Mouse (Mus musculus): ENCODE data around the gene Ampd2. TPM values are rescaled to one million over a fixed set of nuclear protein-coding genes. Genes with fewer than 3 reads are reported as not detected.
A peak's percentile ranks its signal among the peaks of the same experiment; 100 is the strongest.

The Ampd2 gene
- polyA plus RNA-seq, 1 experiment from 2014 or later, result 30.6 TPM

DNA sequence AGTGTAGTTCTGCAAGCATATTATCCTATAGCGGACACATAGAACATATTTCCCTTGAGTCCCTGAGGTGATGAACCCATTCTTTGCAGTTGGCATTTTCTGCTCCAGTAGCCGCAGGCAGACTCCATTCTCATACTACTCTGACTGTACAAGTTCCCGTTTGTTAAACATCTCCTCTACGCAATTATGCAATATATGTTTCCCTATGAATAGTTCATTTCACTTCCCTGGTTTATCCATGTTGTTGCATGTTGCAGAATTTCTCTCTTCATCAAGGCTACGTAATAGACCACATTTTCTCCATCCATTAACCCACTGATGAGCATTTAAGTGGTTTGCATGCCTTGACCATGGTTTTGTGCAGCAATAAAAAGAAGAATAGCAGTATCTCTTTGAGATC, 36.0 kb downstream of the Ampd2 start:
- Histone ChIP-seq H3K9me3 (replicated peaks; ENCODE audit: control insufficient read depth, low read length) (no peaks in the 10 kb centered on the region), H3K27me3 (ENCODE audit: control insufficient read depth, insufficient read depth, low read length) (no peaks in the 10 kb centered on the region), H3K4me1 (ENCODE audit: control insufficient read depth, insufficient read depth, low read length) (no peaks in the 10 kb centered on the region), H3K4me2 (no peak overlapping the region), H3K36me3 (ENCODE audit: control insufficient read depth, insufficient read depth, low read length) (no peaks in the 10 kb centered on the region), H3K4me3 (ENCODE audit: low read depth, low read length) (no peak overlapping the region), H3K27ac (ENCODE audit: low read depth, low read length) (no peak overlapping the region), H3K9ac (ENCODE audit: low read depth, low read length) (no peak overlapping the region)
- 85% methylated on average over 5 of the region's 5 CpGs for WGBS (ENCODE audit: insufficient replicate concordance)
- no peak for ATAC-seq (replicated peaks; ENCODE audit: insufficient number of reproducible peaks, low FRiP score, low TSS enrichment)

- Histone ChIP-seq H3K27ac (ENCODE audit: low read depth, low read length) (no peak overlapping the region), H3K4me3 (ENCODE audit: low read depth, low read length) (no peak overlapping the region), H3K36me3 (ENCODE audit: control insufficient read depth, insufficient read depth, low read length) (no peaks in the 10 kb centered on the region), H3K27me3 (ENCODE audit: control insufficient read depth, insufficient read depth, low read length) (no peaks in the 10 kb centered on the region), H3K4me2 (no peak overlapping the region), H3K4me1 (ENCODE audit: control insufficient read depth, insufficient read depth, low read length) (peaks cover 4% of the 10 kb centered on the region; the same call in 1 of the 2 replicates), H3K9ac (ENCODE audit: low read depth, low read length) (no peak overlapping the region), H3K9me3 (replicated peaks; ENCODE audit: control insufficient read depth, low read length) (no peaks in the 10 kb centered on the region)
- 57% methylated on average over 3 of the region's 3 CpGs for WGBS (ENCODE audit: insufficient replicate concordance)
- ATAC-seq (replicated peaks; ENCODE audit: insufficient number of reproducible peaks, low FRiP score, low TSS enrichment), result no peak
Observed at GRCm38 (mm10) chr3:108048306-108048705, 38.1 kb downstream of the Ampd2 start.

GRCm38 (mm10) chr3:108046944-108047655, 39.4 kb downstream of the Ampd2 start:
- Histone ChIP-seq H3K4me2 (no peak overlapping the region), H3K9ac (ENCODE audit: low read depth, low read length) (no peak overlapping the region), H3K9me3 (replicated peaks; ENCODE audit: control insufficient read depth, low read length) (no peaks in the 10 kb centered on the region), H3K27me3 (ENCODE audit: control insufficient read depth, insufficient read depth, low read length) (no peaks in the 10 kb centered on the region), H3K36me3 (ENCODE audit: control insufficient read depth, insufficient read depth, low read length) (no peaks in the 10 kb centered on the region), H3K4me3 (ENCODE audit: low read depth, low read length) (no peak overlapping the region), H3K4me1 (ENCODE audit: control insufficient read depth, insufficient read depth, low read length) (peaks cover 4% of the 10 kb centered on the region; the same call in 1 of the 2 replicates), H3K27ac (ENCODE audit: low read depth, low read length) (no peak overlapping the region)
- no peak for ATAC-seq (replicated peaks; ENCODE audit: insufficient number of reproducible peaks, low FRiP score, low TSS enrichment)
- 80% methylated on average over 2 of the region's 2 CpGs for WGBS (ENCODE audit: insufficient replicate concordance)

DNA sequence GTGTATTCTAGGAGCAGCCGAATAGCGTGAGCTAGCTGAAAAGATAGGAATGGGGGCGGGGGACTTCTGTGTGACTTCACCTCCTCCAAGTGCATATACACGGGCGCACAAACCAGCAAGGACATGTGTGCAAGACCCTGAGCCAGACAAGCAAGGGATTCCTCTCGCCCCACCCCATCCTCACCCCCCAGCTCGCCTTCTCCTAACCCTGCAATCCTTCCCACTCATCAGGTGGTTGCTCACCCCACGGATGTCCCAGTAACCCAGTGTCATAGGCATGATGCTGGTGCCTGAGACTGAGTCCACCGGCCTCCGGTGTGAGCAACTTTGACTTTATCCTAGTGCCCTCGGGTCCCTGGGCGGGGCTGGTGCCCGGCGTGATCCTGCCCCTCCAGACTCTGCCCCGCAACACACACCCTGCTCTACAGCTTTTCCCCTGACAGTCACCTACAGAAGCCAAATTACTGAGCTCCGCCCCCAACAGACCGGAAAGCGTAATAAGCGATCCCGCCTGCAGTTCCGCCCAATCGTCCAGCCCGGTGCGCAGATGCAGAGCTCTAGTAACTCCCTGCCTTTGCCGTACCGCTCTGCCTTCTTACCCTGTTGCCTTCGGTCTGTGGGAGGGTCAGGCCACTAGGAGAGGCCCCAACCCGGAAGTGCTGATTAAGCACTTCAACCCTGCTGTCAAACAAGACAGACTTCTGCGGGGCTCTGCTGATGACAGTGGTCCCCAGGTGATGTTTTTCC, 41.9 kb downstream of the Ampd2 start, which contains the start of gene Gstm4:
Gene Gstm4, minus strand, starts transcription at position 501 of the 747 bp plus-strand sequence.
- no peaks in the 10 kb centered on the region for H3K27me3 ChIP-seq (ENCODE audit: control insufficient read depth, insufficient read depth, low read length)
- peak within 1 kb of the TSS; percentile 72 for H3K27ac ChIP-seq (ENCODE audit: low read depth, low read length)
- H3K9me3 ChIP-seq (replicated peaks; ENCODE audit: control insufficient read depth, low read length), result no peaks in the 10 kb centered on the region
- peaks cover 4% of the 10 kb centered on the region; the same call in 1 of the 2 replicates for H3K4me1 ChIP-seq (ENCODE audit: control insufficient read depth, insufficient read depth, low read length)
- 5% methylated on average over 29 of the region's 29 CpGs for WGBS (ENCODE audit: insufficient replicate concordance)
- peak; percentile 88 for ATAC-seq (replicated peaks; ENCODE audit: insufficient number of reproducible peaks, low FRiP score, low TSS enrichment)
- peak within 1 kb of the TSS; percentile 56 for H3K4me3 ChIP-seq (ENCODE audit: low read depth, low read length)
- peak within 1 kb of the TSS; percentile 72 for H3K9ac ChIP-seq (ENCODE audit: low read depth, low read length)
- peak within 1 kb of the TSS; percentile 87 for H3K4me2 ChIP-seq
- H3K36me3 ChIP-seq (ENCODE audit: control insufficient read depth, insufficient read depth, low read length), result no peaks in the 10 kb centered on the region

DNA sequence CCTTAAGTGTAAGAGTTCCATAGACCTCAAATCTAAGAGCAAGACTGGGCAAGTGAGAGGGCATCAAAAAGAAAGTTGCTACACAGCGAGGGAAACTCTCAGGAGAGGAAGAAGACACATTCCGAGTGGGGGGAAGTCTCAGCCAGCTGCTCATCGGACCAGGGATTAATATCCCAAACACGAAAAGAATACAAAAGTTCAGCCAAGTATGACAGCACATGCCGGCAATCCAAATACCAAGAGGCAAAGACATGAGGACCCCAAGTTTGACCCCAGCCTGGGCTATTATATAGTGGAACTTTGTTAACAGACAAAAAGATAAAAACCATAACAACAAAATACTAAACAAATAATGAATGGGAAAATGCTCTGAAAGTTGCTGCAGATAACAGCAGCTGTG, 53.3 kb downstream of the Ampd2 start:
- H3K4me1 ChIP-seq (ENCODE audit: control insufficient read depth, insufficient read depth, low read length), result no peaks in the 10 kb centered on the region
- H3K9ac ChIP-seq (ENCODE audit: low read depth, low read length), result no peak overlapping the region
- no peak overlapping the region for H3K27ac ChIP-seq (ENCODE audit: low read depth, low read length)
- 74% methylated on average over 5 of the region's 5 CpGs for WGBS (ENCODE audit: insufficient replicate concordance)
- peaks cover 6% of the 10 kb centered on the region; the same call in 1 of the 2 replicates for H3K27me3 ChIP-seq (ENCODE audit: control insufficient read depth, insufficient read depth, low read length)
- no peaks in the 10 kb centered on the region for H3K36me3 ChIP-seq (ENCODE audit: control insufficient read depth, insufficient read depth, low read length)
- no peak overlapping the region for H3K4me2 ChIP-seq
- no peak overlapping the region for H3K4me3 ChIP-seq (ENCODE audit: low read depth, low read length)
- H3K9me3 ChIP-seq (replicated peaks; ENCODE audit: control insufficient read depth, low read length), result no peaks in the 10 kb centered on the region
- ATAC-seq (replicated peaks; ENCODE audit: insufficient number of reproducible peaks, low FRiP score, low TSS enrichment), result no peak

DNA sequence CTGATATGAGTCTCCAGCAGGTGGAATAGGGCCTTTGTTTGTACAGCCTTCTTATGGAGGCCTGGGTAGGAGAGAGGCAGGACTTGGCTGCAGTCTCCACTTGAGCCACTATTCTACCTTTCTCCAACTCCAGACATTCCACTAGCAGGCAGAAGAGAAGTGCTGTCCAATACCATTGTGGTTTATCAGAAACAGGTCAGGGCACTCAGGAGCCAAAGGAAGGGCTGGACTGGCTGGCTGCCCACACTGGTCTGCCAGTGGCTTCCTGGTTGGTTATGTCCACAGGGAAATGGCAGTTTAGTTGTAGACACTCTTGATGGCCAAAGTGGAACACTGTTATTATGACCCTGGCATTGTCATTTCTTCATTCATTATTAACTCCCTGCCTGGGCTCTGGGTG, 54.3 kb downstream of the Ampd2 start:
- no peak overlapping the region for H3K4me3 ChIP-seq (ENCODE audit: low read depth, low read length)
- H3K27ac ChIP-seq (ENCODE audit: low read depth, low read length), result no peak overlapping the region
- no peak overlapping the region for H3K9ac ChIP-seq (ENCODE audit: low read depth, low read length)
- no peak for ATAC-seq (replicated peaks; ENCODE audit: insufficient number of reproducible peaks, low FRiP score, low TSS enrichment)
- no peaks in the 10 kb centered on the region for H3K36me3 ChIP-seq (ENCODE audit: control insufficient read depth, insufficient read depth, low read length)
- no peaks in the 10 kb centered on the region for H3K9me3 ChIP-seq (replicated peaks; ENCODE audit: control insufficient read depth, low read length)
- no peak overlapping the region for H3K4me2 ChIP-seq
- H3K27me3 ChIP-seq (ENCODE audit: control insufficient read depth, insufficient read depth, low read length), result peaks cover 6% of the 10 kb centered on the region; the same call in 1 of the 2 replicates
- H3K4me1 ChIP-seq (ENCODE audit: control insufficient read depth, insufficient read depth, low read length), result no peaks in the 10 kb centered on the region

GRCm38 (mm10) chr3:108028641-108029365, 57.6 kb downstream of the Ampd2 start:
- no peak overlapping the region for H3K9ac ChIP-seq (ENCODE audit: low read depth, low read length)
- ATAC-seq (replicated peaks; ENCODE audit: insufficient number of reproducible peaks, low FRiP score, low TSS enrichment), result no peak
- peaks cover 4% of the 10 kb centered on the region; the same call in 1 of the 2 replicates for H3K27me3 ChIP-seq (ENCODE audit: control insufficient read depth, insufficient read depth, low read length)
- no peaks in the 10 kb centered on the region for H3K36me3 ChIP-seq (ENCODE audit: control insufficient read depth, insufficient read depth, low read length)
- H3K9me3 ChIP-seq (replicated peaks; ENCODE audit: control insufficient read depth, low read length), result no peaks in the 10 kb centered on the region
- no peak overlapping the region for H3K4me3 ChIP-seq (ENCODE audit: low read depth, low read length)
- H3K4me2 ChIP-seq, result no peak overlapping the region
- H3K27ac ChIP-seq (ENCODE audit: low read depth, low read length), result no peak overlapping the region
- no peaks in the 10 kb centered on the region for H3K4me1 ChIP-seq (ENCODE audit: control insufficient read depth, insufficient read depth, low read length)
- 78% methylated on average over 4 of the region's 4 CpGs for WGBS (ENCODE audit: insufficient replicate concordance)

- Histone ChIP-seq H3K9ac (ENCODE audit: low read depth, low read length) (no peak overlapping the region), H3K27ac (ENCODE audit: low read depth, low read length) (no peak overlapping the region), H3K9me3 (replicated peaks; ENCODE audit: control insufficient read depth, low read length) (no peaks in the 10 kb centered on the region), H3K27me3 (ENCODE audit: control insufficient read depth, insufficient read depth, low read length) (peaks cover 7% of the 10 kb centered on the region), H3K4me3 (ENCODE audit: low read depth, low read length) (no peak overlapping the region), H3K4me2 (no peak overlapping the region), H3K4me1 (ENCODE audit: control insufficient read depth, insufficient read depth, low read length) (no peaks in the 10 kb centered on the region), H3K36me3 (ENCODE audit: control insufficient read depth, insufficient read depth, low read length) (no peaks in the 10 kb centered on the region)
- 83% methylated on average over 1 of the region's 1 CpGs for WGBS (ENCODE audit: insufficient replicate concordance)
- no peak for ATAC-seq (replicated peaks; ENCODE audit: insufficient number of reproducible peaks, low FRiP score, low TSS enrichment)
Observed at GRCm38 (mm10) chr3:108026597-108026996, 59.9 kb downstream of the Ampd2 start.
